Mouse (Mus musculus): ENCODE results near the gene Bri3.
"Not testable (repeated sequence)": the region's sequence is repeated elsewhere in the genome, so short reads cannot be mapped to it uniquely, and the experiment has no call there.

Bri3 gene

DNA sequence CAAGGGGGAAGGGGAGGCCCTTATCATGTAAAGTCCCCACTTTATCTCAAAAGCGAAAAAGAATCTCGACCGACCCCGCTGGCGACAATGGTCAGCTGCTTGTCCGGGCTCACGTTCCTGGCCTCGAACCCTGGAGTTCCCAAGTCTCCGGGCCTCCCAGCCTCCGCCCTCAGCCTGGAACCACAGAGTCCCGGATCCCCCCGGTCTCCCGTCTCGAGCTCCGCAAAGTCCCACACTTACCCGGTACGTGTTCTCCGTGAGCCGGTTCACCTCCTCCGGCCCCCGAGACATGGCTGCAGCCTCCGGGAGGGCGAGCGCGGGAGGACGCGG lies 113.3 kb downstream of the Bri3 start:
- DNase-seq (ENCODE audit: low read depth, low spot score): no peak

GRCm38 (mm10) chr5:144357881-144358591 lies 113.8 kb downstream of the Bri3 start, which contains the start of gene Baiap2l1:
Gene Baiap2l1, minus strand, starts transcription at chr5:144358112.
- peak; percentile 93 for DNase-seq (ENCODE audit: low read depth, low spot score)

- no peak for DNase-seq (ENCODE audit: low read depth, low spot score)
These were observed 114.3 kb downstream of the Bri3 start for GRCm38 (mm10) chr5:144358592-144358917.

- no peak for DNase-seq (ENCODE audit: low read depth, low spot score)
These were observed 115.6 kb downstream of the Bri3 start for GRCm38 (mm10) chr5:144359886-144360285.

DNA sequence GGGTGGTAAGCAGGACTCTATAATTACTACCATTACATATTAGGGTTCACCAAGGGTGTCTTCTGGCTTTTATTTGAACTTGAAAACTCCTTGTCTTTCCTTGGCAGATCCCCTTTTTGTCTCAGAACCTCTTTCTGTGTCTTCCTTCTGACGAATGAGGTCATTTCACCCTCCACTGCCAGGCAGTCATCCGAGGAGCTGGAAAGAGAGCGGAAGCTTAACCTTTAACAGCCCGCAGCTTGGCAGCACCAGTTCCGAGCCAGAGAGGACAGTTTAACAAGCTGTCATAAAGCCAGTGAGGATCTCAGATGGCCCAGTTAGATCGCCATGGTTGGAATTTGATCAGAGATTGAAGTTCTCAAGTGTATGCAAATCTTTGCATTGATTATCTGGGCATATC lies 116.1 kb downstream of the Bri3 start:
- DNase-seq (ENCODE audit: low read depth, low spot score): no peak

DNA sequence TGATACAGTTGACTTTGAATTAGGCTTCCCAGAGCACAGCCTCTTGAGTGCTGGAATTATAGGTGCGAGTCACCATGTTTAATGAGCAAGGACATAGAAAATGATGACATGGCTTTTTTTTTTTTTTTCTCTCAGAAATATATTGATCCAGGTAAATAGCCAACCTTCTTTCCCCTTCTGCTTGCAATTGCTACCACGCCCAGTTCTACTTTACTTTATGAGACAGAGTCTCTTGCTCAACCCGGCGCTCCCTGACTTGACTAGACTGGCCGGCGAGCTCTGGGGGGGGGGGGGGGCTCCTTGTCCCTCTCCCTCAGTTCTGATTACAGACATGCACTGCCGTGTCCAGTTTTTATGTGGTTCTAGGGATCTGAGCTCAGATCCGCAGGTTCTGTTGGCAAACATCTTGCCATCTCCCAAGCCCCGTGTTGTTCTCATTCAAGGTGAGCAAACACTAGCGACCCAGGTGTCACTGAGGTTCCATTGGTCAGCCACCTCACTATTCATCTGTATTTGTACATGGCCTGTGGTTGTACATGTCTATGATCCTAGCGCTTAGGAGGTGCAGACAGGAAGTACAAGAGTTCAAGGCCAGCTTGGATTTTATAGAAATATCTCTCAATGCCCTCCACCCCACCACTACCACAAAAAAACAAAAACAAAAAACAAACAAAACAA lies 120.6 kb downstream of the Bri3 start:
- DNase-seq (ENCODE audit: low read depth, low spot score): no peak

GRCm38 (mm10) chr5:144366551-144366950 lies 122.3 kb downstream of the Bri3 start:
- DNase-seq (ENCODE audit: low read depth, low spot score): not testable (repeated sequence)

GRCm38 (mm10) chr5:144368661-144369205 lies 124.5 kb downstream of the Bri3 start:
- DNase-seq (ENCODE audit: low read depth, low spot score): no peak

GRCm38 (mm10) chr5:144370986-144371385 lies 126.7 kb downstream of the Bri3 start:
- DNase-seq (ENCODE audit: low read depth, low spot score): no peak

- no peak for DNase-seq (ENCODE audit: low read depth, low spot score)
These were observed 127.9 kb downstream of the Bri3 start for GRCm38 (mm10) chr5:144372177-144372576.

- no peak for DNase-seq (ENCODE audit: low read depth, low spot score)
These were observed 128.6 kb downstream of the Bri3 start for GRCm38 (mm10) chr5:144372885-144373284.

GRCm38 (mm10) chr5:144379431-144379830 lies 135.2 kb downstream of the Bri3 start:
- peak; percentile 8 for DNase-seq (ENCODE audit: low read depth, low spot score)

DNA sequence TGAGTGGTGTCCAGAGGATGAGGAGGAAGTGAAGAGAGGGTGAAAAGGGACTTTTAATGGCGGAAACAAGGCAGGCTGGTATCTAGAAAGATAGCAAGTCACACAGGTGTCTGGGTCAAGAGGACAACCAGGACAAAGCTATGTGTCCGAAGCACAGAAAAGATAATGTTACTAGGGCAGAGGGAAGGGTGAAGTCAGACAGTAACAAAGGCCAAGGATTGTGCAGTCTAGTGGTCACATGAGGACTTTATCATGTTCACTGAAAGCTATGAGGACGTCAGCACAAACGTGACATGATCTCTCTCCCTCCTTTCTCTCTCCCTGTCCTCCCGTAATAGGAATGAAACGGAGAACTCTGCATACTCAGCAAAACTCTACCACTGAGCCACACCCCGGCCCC lies 136.5 kb downstream of the Bri3 start:
- DNase-seq (ENCODE audit: low read depth, low spot score): no peak

- peak; percentile 43 for DNase-seq (ENCODE audit: low read depth, low spot score)
These were observed 137.5 kb downstream of the Bri3 start for GRCm38 (mm10) chr5:144381782-144382181.

- DNase-seq (ENCODE audit: low read depth, low spot score): peak; percentile 38
These were observed 139.7 kb downstream of the Bri3 start for GRCm38 (mm10) chr5:144383936-144384335.

DNA sequence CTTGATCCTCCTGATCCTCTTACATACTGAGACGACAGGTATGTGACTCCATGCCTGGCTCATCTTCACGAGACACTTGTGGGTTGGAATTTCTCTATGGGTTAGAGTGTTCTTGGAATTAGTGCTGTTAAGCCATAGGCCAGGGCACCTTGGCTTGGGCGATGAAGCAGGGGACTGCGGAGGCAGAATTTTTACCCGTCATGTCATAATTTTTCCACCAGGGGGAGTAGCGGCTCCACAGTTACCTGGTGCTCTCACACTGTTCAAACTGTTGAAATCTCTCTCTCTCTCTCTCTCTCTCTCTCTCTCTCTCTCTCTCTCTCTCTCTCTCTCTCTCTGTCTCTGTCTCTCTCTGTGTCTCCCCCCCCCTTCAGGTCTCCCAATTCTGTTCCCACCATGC lies 143.6 kb downstream of the Bri3 start:
- DNase-seq (ENCODE audit: low read depth, low spot score): peak; percentile 48

- DNase-seq (ENCODE audit: low read depth, low spot score): no peak
These were observed 149.9 kb downstream of the Bri3 start for GRCm38 (mm10) chr5:144394142-144394541.

DNA sequence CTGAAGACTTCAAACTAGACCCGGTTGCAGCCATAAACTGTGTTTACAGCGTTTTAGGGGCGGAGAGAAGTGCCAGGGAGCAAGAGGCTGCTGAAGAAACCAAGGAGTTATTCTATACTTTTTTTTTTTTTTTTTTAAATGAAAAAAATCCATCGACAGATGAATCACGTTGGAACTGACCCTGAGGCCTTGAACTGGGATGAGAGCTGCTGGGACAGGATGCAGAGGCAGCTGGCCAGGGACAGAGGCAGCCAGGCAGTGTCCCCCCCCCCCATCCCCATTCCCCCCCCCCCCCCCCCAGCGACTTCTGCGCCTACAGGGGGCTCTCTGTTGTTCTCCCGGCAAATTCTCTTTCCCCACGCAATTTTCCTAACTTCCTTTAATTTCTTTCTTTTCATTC lies 153.3 kb downstream of the Bri3 start:
- DNase-seq (ENCODE audit: low read depth, low spot score): no peak

DNA sequence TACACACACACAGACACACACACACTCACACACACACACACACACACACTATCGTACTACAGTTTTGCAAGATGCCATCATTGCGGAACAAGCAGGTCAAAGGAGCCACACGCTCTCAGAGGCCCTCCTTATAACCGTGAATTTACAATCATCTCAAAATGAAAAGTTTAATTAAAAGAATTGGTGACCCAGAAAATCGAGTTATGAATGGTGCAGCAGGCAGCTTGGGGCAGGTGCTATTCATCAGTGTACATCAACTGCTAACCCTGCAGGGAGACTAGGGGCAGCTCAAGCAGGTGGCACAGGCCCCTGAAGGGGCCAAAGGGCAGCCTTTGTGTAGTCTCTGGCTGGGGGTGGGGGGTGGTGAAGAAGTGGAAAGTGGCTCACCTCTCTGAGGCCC lies 156.6 kb downstream of the Bri3 start:
- DNase-seq (ENCODE audit: low read depth, low spot score): no peak

DNA sequence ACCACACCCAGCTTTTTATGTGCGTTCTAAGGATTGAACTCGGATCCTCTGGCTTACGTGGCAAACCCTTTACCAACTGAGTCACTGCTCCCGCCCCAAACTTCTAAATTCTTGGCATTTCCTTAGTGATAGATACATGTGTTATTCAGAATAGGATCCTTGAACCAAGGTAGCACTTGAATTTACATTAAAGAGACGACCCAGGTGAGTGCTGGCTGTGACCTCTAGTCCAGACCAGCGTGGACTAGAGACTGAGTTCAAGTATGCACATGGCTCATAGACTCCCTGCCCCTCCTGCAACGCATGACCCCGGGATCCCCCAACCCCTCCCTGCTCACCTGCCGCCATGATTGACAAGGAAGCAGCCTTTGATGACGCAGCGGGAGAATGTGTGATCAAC lies 162.0 kb downstream of the Bri3 start:
- DNase-seq (ENCODE audit: low read depth, low spot score): no peak

DNA sequence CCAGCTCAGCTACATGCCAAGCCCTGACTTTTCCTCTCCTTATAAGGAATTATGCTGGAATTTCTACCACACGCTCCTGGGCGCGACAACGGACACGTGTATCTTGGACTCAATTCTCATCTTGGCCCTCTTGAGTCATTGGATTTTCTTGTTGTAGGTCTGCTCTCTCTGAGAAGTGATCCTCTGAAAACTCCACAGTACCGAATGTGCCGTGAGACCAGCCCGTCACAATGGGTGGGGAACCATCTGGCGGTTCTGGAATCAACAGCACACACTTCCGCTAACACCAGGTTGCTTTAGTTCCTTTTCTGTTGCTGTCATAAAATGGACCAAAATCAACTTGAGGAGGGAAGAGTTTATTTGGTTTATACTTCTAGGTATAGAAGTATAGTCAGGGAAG lies 166.4 kb downstream of the Bri3 start:
- no peak for DNase-seq (ENCODE audit: low read depth, low spot score)

DNA sequence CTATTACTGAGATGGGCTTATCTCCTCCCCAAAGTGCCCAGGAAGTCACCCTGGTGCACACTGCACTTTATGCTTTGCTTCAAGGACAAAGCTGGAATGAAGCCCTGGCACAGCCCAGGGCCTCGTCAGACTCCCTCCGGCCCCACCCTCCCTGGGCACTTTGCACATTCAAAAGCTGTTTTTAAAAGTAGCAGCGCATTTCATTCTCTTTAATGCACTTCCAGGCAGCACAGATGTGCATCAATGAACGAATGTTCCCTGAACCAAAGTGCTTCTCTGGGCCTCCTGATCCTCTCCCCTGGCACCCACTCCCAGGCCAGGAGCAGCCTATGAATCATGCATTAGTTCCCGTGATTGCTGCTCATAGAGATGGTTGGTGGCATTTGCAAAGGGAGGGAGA lies 167.5 kb downstream of the Bri3 start:
- DNase-seq (ENCODE audit: low read depth, low spot score): no peak

DNA sequence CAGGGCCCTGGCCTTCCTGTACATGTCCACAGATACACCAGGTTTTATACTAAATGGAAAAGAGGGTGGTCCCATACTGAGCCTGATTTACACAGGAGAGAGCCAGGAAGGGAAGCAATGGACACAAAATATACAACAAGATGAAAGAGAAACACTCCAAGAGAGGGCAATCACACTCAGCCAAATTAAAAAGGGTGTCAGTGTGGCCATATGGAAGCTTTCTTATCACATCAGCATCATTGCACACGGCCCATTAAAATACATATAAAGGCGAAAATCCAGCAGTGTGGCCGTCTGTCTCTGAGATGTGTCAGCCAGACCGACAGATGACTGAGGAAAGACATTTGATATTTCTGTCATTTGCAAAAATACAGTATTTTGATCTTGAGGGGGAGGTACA lies 168.5 kb downstream of the Bri3 start:
- no peak for DNase-seq (ENCODE audit: low read depth, low spot score)
